Mouse (Mus musculus) activated CD4-positive, CD25-positive, alpha-beta regulatory T cell, adult 9 weeks (primary cell): ENCODE results near the gene Lhfpl4. TPM values are rescaled to one million over a fixed set of nuclear protein-coding genes. Genes with fewer than 3 reads are reported as not detected.

Experiments
- polyA plus RNA-seq: library from polyadenylated mRNA; unstranded; fragments of 100-300 nt; shearing (Covaris generic); gene quantifications from one replicate; pipeline ENCODE4 v1.2.1, GENCODE M21; 2017

Gene Lhfpl4
- 0.57 TPM for polyA plus RNA-seq

GRCm38 (mm10) chr6:113194841-113195595 lies at the start of gene Lhfpl4:
Gene Lhfpl4 (minus strand): TSS chr6:113195384.

GRCm38 (mm10) chr6:113237542-113238270 lies 42.5 kb upstream of the Lhfpl4 start, which contains the start of gene Mtmr14:
Gene Mtmr14 (plus strand): TSS chr6:113237843.

Other genes starting within 250 kb of the Lhfpl4 start
- gene Srgap3, start 248.1 kb downstream of the Lhfpl4 start, polyA plus RNA-seq, result 0.62 TPM
- 108 TPM for gene Thumpd3, start 149.2 kb downstream of the Lhfpl4 start, polyA plus RNA-seq
- gene Setd5, start 118.0 kb downstream of the Lhfpl4 start, polyA plus RNA-seq, result 60.6 TPM
- gene Mtmr14, start 42.5 kb upstream of the Lhfpl4 start, polyA plus RNA-seq, result 38.3 TPM
- gene Cpne9, start 86.9 kb upstream of the Lhfpl4 start, polyA plus RNA-seq, result 0.13 TPM
- 42.7 TPM for gene Brpf1, start 111.8 kb upstream of the Lhfpl4 start, polyA plus RNA-seq
- 12.8 TPM for gene Ogg1, start 131.6 kb upstream of the Lhfpl4 start, polyA plus RNA-seq
- gene Camk1, start 148.6 kb upstream of the Lhfpl4 start, polyA plus RNA-seq, result 3.2 TPM
- gene Tada3, start 182.5 kb upstream of the Lhfpl4 start, polyA plus RNA-seq, result 73.2 TPM
- gene Arpc4, start 182.7 kb upstream of the Lhfpl4 start, polyA plus RNA-seq, result 625 TPM
- gene Ttll3, start 193.9 kb upstream of the Lhfpl4 start, polyA plus RNA-seq, result 17.0 TPM
- 13.1 TPM for gene Rpusd3, start 224.0 kb upstream of the Lhfpl4 start, polyA plus RNA-seq
- not detected for gene Cidec, start 240.4 kb upstream of the Lhfpl4 start, polyA plus RNA-seq
- 60.5 TPM for gene Jagn1, start 247.2 kb upstream of the Lhfpl4 start, polyA plus RNA-seq